Mouse (Mus musculus): ENCODE measurements around the gene Dmrt3. TPM values are rescaled to one million over a fixed set of nuclear protein-coding genes. Genes with fewer than 3 reads are reported as not detected.

Gene Dmrt3
- 0.52 and 0.90 TPM in 2 replicates for polyA plus RNA-seq (2021; fragmentation: Nextera tagmentation)
- long read RNA-seq, experiment 1, result 0 reads
- long read RNA-seq, experiment 2, result 0 reads

DNA sequence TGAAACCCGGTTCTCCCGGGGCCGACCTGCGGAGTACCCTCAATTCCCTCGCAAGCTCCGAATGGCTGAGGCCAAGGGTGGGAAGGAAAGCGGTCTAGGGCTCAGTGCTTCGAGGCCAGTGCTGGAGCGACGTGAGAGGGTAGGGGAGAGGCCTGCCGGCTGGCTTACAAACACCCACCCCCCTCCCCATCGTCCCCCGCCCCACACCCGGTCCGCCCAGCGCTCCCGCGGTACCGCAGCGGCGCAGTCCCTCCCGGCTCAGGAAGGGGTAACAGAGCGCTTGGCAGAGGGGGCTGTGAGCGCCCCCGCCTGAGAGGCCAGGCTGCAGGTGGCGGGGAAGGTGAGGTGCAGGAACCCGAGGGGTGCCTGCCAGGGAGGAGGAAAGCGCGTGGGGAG is at the start of gene Dmrt3:
Gene Dmrt3 (plus strand): TSS at position 287 of the 396 bp plus-strand sequence.

GRCm38 (mm10) chr19:25672101-25672950 is 62.2 kb downstream of the Dmrt3 start, which contains the start of gene Dmrt2:
Gene Dmrt2, plus strand, starts transcription at chr19:25672411.

Other genes starting within 250 kb of the Dmrt3 start
- gene Dmrt1, start 104.7 kb upstream of the Dmrt3 start, polyA plus RNA-seq (2021; fragmentation: Nextera tagmentation), result not detected in 2 replicates
- gene Dmrt2, start 62.1 kb downstream of the Dmrt3 start, polyA plus RNA-seq (2021; fragmentation: Nextera tagmentation), result 0.29 and 0.63 TPM in 2 replicates